Comparison of ENCODE assay signal across 27 mouse cellular contexts in genomic region chr9:93136349-93136748, GRCm38 (mm10).
"Had no signal": no experiment of that assay in that cellular context is flagged by ENCODE, and none has a peak within 500 bp of the region (broad histone marks: within the 10 kb centered on the region; RNA-seq: fewer than 3 reads in every experiment).

No protein-coding gene starts in this region.

- H3K4me1 ChIP-seq: heart, embryonic 13.5 days; heart, embryonic 15.5 days; hindbrain, embryonic 13.5 days; hindbrain, embryonic 15.5 days; kidney, embryonic 15.5 days; limb, embryonic 13.5 days; limb, embryonic 15.5 days; liver, embryonic 12.5 days had no signal

- DNase-seq: gastrocnemius, postnatal 14 days; gastrocnemius, postnatal 36 days; heart, adult 11 months; heart, adult 2 months; heart, postnatal 14 days; heart, postnatal 36 days; kidney, adult 11 months; kidney, adult 2 months; kidney, adult 9 months; kidney, postnatal 14 days; kidney, postnatal 36 days; layer of hippocampus, adult 9-11 months; layer of hippocampus, postnatal 36 days; left cerebral cortex, postnatal 4 days had no signal

- H3K9ac ChIP-seq: heart, embryonic 13.5 days; heart, embryonic 15.5 days; hindbrain, embryonic 13.5 days; hindbrain, embryonic 15.5 days; kidney, embryonic 15.5 days; limb, embryonic 13.5 days; limb, embryonic 15.5 days; liver, embryonic 12.5 days; liver, embryonic 14.5 days had no signal

- H3K36me3 ChIP-seq: heart, embryonic 13.5 days; heart, embryonic 15.5 days; hindbrain, embryonic 13.5 days; hindbrain, embryonic 15.5 days; kidney, embryonic 15.5 days; limb, embryonic 13.5 days; limb, embryonic 15.5 days; liver, embryonic 12.5 days had no signal

- H3K4me3 ChIP-seq: heart, adult 2 months; heart, embryonic 13.5 days; heart, embryonic 15.5 days; hindbrain, embryonic 13.5 days; hindbrain, embryonic 15.5 days; kidney, embryonic 15.5 days; limb, embryonic 13.5 days; limb, embryonic 15.5 days; liver, embryonic 12.5 days had no signal

- H3K4me2 ChIP-seq: heart, embryonic 11.5 days; heart, embryonic 13.5 days; heart, embryonic 15.5 days; hindbrain, embryonic 13.5 days; hindbrain, embryonic 15.5 days; kidney, embryonic 15.5 days; limb, embryonic 13.5 days; limb, embryonic 15.5 days; liver, embryonic 12.5 days had no signal

- H3K27ac ChIP-seq: heart, adult 2 months; heart, embryonic 13.5 days; heart, embryonic 15.5 days; hindbrain, embryonic 13.5 days; hindbrain, embryonic 15.5 days; hindbrain, postnatal 0 days; kidney, embryonic 15.5 days; kidney, postnatal 0 days; limb, embryonic 13.5 days; limb, embryonic 15.5 days; liver, embryonic 12.5 days; liver, embryonic 14.5 days had no signal

- ATAC-seq: hindbrain, postnatal 0 days; intestine, embryonic 16.5 days; liver, embryonic 12.5 days had no signal

- H3K9me3 ChIP-seq: heart, embryonic 13.5 days; heart, embryonic 15.5 days; hindbrain, embryonic 13.5 days; hindbrain, embryonic 15.5 days; kidney, embryonic 15.5 days; limb, embryonic 13.5 days; limb, embryonic 15.5 days; liver, embryonic 12.5 days had no signal

- H3K27me3 ChIP-seq: heart, embryonic 13.5 days; heart, embryonic 15.5 days; hindbrain, embryonic 13.5 days; hindbrain, embryonic 15.5 days; kidney, embryonic 15.5 days; limb, embryonic 13.5 days; limb, embryonic 15.5 days; liver, embryonic 12.5 days had no signal
